Mouse (Mus musculus): ENCODE data around the gene Hoxb5. TPM values are rescaled to one million over a fixed set of nuclear protein-coding genes. Genes with fewer than 3 reads are reported as not detected.

Hoxb5 gene
- polyA plus RNA-seq, 1 experiment from 2014 or later: 0.38 TPM

- H3K9ac ChIP-seq: no peak overlapping the region
- H3K4me2 ChIP-seq (replicated peaks): no peak overlapping the region
- no peak overlapping the region for H3K4me3 ChIP-seq
- no peaks in the 10 kb centered on the region for H3K36me3 ChIP-seq
- WGBS: 3% methylated on average over 14 of the region's 14 CpGs
- no peaks in the 10 kb centered on the region for H3K4me1 ChIP-seq
- peaks cover 88% of the 10 kb centered on the region for H3K27me3 ChIP-seq
- peak overlapping the region; percentile 31; the same call in 1 of the 2 replicates for H3K27ac ChIP-seq
- no peaks in the 10 kb centered on the region for H3K9me3 ChIP-seq
- no peak for ATAC-seq (ENCODE audit: insufficient number of reproducible peaks, insufficient read depth, low FRiP score, low TSS enrichment)
Observed at GRCm38 (mm10) chr11:96349491-96350340, 46.6 kb downstream of the Hoxb5 start.

GRCm38 (mm10) chr11:96350341-96350624 lies 47.1 kb downstream of the Hoxb5 start, which contains the start of gene Hoxb2:
Hoxb2 (plus strand) TSS chr11:96350525.
- H3K36me3 ChIP-seq: no peaks in the 10 kb centered on the region
- 3% methylated on average over 2 of the region's 2 CpGs for WGBS
- peak within 1 kb of the TSS; percentile 31; the same call in 1 of the 2 replicates for H3K27ac ChIP-seq
- H3K4me2 ChIP-seq (replicated peaks): no peak within 1 kb of the TSS
- no peak within 1 kb of the TSS for H3K9ac ChIP-seq
- ATAC-seq (ENCODE audit: insufficient number of reproducible peaks, insufficient read depth, low FRiP score, low TSS enrichment): no peak
- no peak within 1 kb of the TSS for H3K4me3 ChIP-seq
- H3K4me1 ChIP-seq: no peaks in the 10 kb centered on the region
- H3K9me3 ChIP-seq: no peaks in the 10 kb centered on the region
- peaks cover 87% of the 10 kb centered on the region for H3K27me3 ChIP-seq

- Histone ChIP-seq H3K4me2 (replicated peaks) (no peak overlapping the region), H3K27ac (no peak overlapping the region), H3K4me1 (no peaks in the 10 kb centered on the region), H3K4me3 (no peak overlapping the region), H3K27me3 (peaks cover 82% of the 10 kb centered on the region), H3K36me3 (no peaks in the 10 kb centered on the region), H3K9ac (no peak overlapping the region), H3K9me3 (no peaks in the 10 kb centered on the region)
- 8% methylated on average over 2 of the region's 2 CpGs for WGBS
- ATAC-seq (ENCODE audit: insufficient number of reproducible peaks, insufficient read depth, low FRiP score, low TSS enrichment): no peak
Observed at GRCm38 (mm10) chr11:96350791-96351190, 47.7 kb downstream of the Hoxb5 start.

GRCm38 (mm10) chr11:96351312-96351711 lies 48.2 kb downstream of the Hoxb5 start:
- H3K4me2 ChIP-seq (replicated peaks): no peak overlapping the region
- H3K9ac ChIP-seq: no peak overlapping the region
- no peaks in the 10 kb centered on the region for H3K9me3 ChIP-seq
- H3K27ac ChIP-seq: no peak overlapping the region
- 2% methylated on average over 11 of the region's 11 CpGs for WGBS
- 0 out of 2 replicates have a peak overlapping the region, but pooled peaks have one; percentile 30 for H3K4me3 ChIP-seq
- ATAC-seq (ENCODE audit: insufficient number of reproducible peaks, insufficient read depth, low FRiP score, low TSS enrichment): no peak
- H3K36me3 ChIP-seq: no peaks in the 10 kb centered on the region
- no peaks in the 10 kb centered on the region for H3K4me1 ChIP-seq
- H3K27me3 ChIP-seq: peaks cover 82% of the 10 kb centered on the region

- 0 out of 2 replicates have a peak overlapping the region, but pooled peaks have one; percentile 27 for H3K9ac ChIP-seq
- H3K27me3 ChIP-seq: peaks cover 82% of the 10 kb centered on the region
- no peaks in the 10 kb centered on the region for H3K36me3 ChIP-seq
- peak overlapping the region; percentile 54; the same call in 1 of the 2 replicates for H3K27ac ChIP-seq
- ATAC-seq (ENCODE audit: insufficient number of reproducible peaks, insufficient read depth, low FRiP score, low TSS enrichment): no peak
- no peaks in the 10 kb centered on the region for H3K4me1 ChIP-seq
- H3K4me3 ChIP-seq: peak overlapping the region; percentile 30
- 1% methylated on average over 22 of the region's 22 CpGs for WGBS
- H3K4me2 ChIP-seq (replicated peaks): peak overlapping the region; percentile 22
- no peaks in the 10 kb centered on the region for H3K9me3 ChIP-seq
Observed at GRCm38 (mm10) chr11:96351831-96352230, 48.7 kb downstream of the Hoxb5 start.

GRCm38 (mm10) chr11:96352691-96353521 lies 49.8 kb downstream of the Hoxb5 start:
- Histone ChIP-seq H3K27me3 (peaks cover 86% of the 10 kb centered on the region), H3K36me3 (no peaks in the 10 kb centered on the region), H3K9me3 (no peaks in the 10 kb centered on the region), H3K4me2 (replicated peaks) (peak overlapping the region; percentile 26), H3K4me1 (no peaks in the 10 kb centered on the region), H3K27ac (peak overlapping the region; percentile 58), H3K4me3 (peak overlapping the region; percentile 30), H3K9ac (peak overlapping the region; percentile 44)
- ATAC-seq (ENCODE audit: insufficient number of reproducible peaks, insufficient read depth, low FRiP score, low TSS enrichment): no peak
- under 1% methylated on average over 75 of the region's 75 CpGs for WGBS

- Histone ChIP-seq H3K4me1 (no peaks in the 10 kb centered on the region), H3K9me3 (no peaks in the 10 kb centered on the region), H3K9ac (peak overlapping the region; percentile 44; the same call in 1 of the 2 replicates), H3K4me2 (replicated peaks) (peak overlapping the region; percentile 26), H3K27ac (peak overlapping the region; percentile 58; the same call in 1 of the 2 replicates), H3K27me3 (peaks cover 86% of the 10 kb centered on the region), H3K4me3 (peak overlapping the region; percentile 30), H3K36me3 (no peaks in the 10 kb centered on the region)
- ATAC-seq (ENCODE audit: insufficient number of reproducible peaks, insufficient read depth, low FRiP score, low TSS enrichment): no peak
- 2% methylated on average over 14 of the region's 14 CpGs for WGBS
Observed at GRCm38 (mm10) chr11:96353522-96353841, 50.3 kb downstream of the Hoxb5 start.

- no peaks in the 10 kb centered on the region for H3K36me3 ChIP-seq
- H3K4me3 ChIP-seq: peak overlapping the region; percentile 23
- H3K4me1 ChIP-seq: no peaks in the 10 kb centered on the region
- H3K4me2 ChIP-seq (replicated peaks): peak overlapping the region; percentile 42
- H3K9ac ChIP-seq: no peak overlapping the region; the same call in 1 of the 2 replicates
- H3K9me3 ChIP-seq: no peaks in the 10 kb centered on the region
- no peak for ATAC-seq (ENCODE audit: insufficient number of reproducible peaks, insufficient read depth, low FRiP score, low TSS enrichment)
- WGBS: 3% methylated on average over 8 of the region's 8 CpGs
- H3K27me3 ChIP-seq: peaks cover 85% of the 10 kb centered on the region
- no peak overlapping the region for H3K27ac ChIP-seq
Observed at GRCm38 (mm10) chr11:96353939-96354338, 50.8 kb downstream of the Hoxb5 start.

GRCm38 (mm10) chr11:96354376-96354775 lies 51.2 kb downstream of the Hoxb5 start:
- peak overlapping the region; percentile 42 for H3K4me2 ChIP-seq (replicated peaks)
- H3K4me3 ChIP-seq: peak overlapping the region; percentile 23
- peaks cover 84% of the 10 kb centered on the region for H3K27me3 ChIP-seq
- H3K9ac ChIP-seq: peak overlapping the region; percentile 50; the same call in 1 of the 2 replicates
- no peak overlapping the region for H3K27ac ChIP-seq
- H3K9me3 ChIP-seq: no peaks in the 10 kb centered on the region
- 1% methylated on average over 25 of the region's 25 CpGs for WGBS
- ATAC-seq (ENCODE audit: insufficient number of reproducible peaks, insufficient read depth, low FRiP score, low TSS enrichment): no peak
- no peaks in the 10 kb centered on the region for H3K36me3 ChIP-seq
- no peaks in the 10 kb centered on the region for H3K4me1 ChIP-seq

- WGBS: 6% methylated on average over 9 of the region's 9 CpGs
- H3K9me3 ChIP-seq: no peaks in the 10 kb centered on the region
- H3K36me3 ChIP-seq: no peaks in the 10 kb centered on the region
- no peak overlapping the region for H3K27ac ChIP-seq
- H3K9ac ChIP-seq: peak overlapping the region; percentile 50; the same call in 1 of the 2 replicates
- peaks cover 83% of the 10 kb centered on the region for H3K27me3 ChIP-seq
- peak overlapping the region; percentile 23 for H3K4me3 ChIP-seq
- no peaks in the 10 kb centered on the region for H3K4me1 ChIP-seq
- peak overlapping the region; percentile 42 for H3K4me2 ChIP-seq (replicated peaks)
- no peak for ATAC-seq (ENCODE audit: insufficient number of reproducible peaks, insufficient read depth, low FRiP score, low TSS enrichment)
Observed at GRCm38 (mm10) chr11:96354801-96355311, 51.7 kb downstream of the Hoxb5 start.

All from embryonic facial prominence, embryonic 12.5 days (tissue).